Mouse (Mus musculus) limb, embryonic 14.5 days (tissue): ENCODE data around the gene Npm1. TPM values are rescaled to one million over a fixed set of nuclear protein-coding genes. Genes with fewer than 3 reads are reported as not detected.

Experiments
- ATAC-seq: fragments of 200-750 bp; cut with Nextera tagmentation; 2 replicates; pipeline ENCODE4 v1.8.0; 2017; ENCODE audit warnings: low read depth, moderate number of reproducible peaks, moderate TSS enrichment; ENCODE audit not compliant: low FRiP score
- DNase-seq: peaks from one replicate; pipeline ENCODE4 v3.0.0-alpha.2; 2015; ENCODE audit warnings: low spot score
- H3K27ac ChIP-seq: fragments of 300-500 bp; sonication (generic); replicated peaks from 2 replicates; pipeline ENCODE4 v1.5.1; 2014; ENCODE audit warnings: low read depth, mild to moderate bottlenecking, low read length, moderate library complexity, mixed read lengths
- H3K27me3 ChIP-seq: fragments of 300-500 bp; sonication (generic); 2 replicates; pipeline ENCODE4 v1.6.1; 2014; ENCODE audit warnings: low read length, mixed read lengths; ENCODE audit not compliant: control insufficient read depth, insufficient read depth
- H3K36me3 ChIP-seq: fragments of 300-500 bp; sonication (generic); 2 replicates; pipeline ENCODE4 v1.6.1; 2014; ENCODE audit warnings: mild to moderate bottlenecking, low read length, moderate library complexity, mixed read lengths; ENCODE audit not compliant: control insufficient read depth, insufficient read depth
- H3K4me1 ChIP-seq: fragments of 300-500 bp; sonication (generic); 2 replicates; pipeline ENCODE4 v1.6.1; 2014; ENCODE audit warnings: antibody characterized with exemption, low read length, mixed read lengths; ENCODE audit not compliant: control insufficient read depth, insufficient read depth
- H3K4me2 ChIP-seq: fragments of 300-500 bp; sonication (generic); replicated peaks from 2 replicates; pipeline ENCODE4 v1.6.1; 2014; ENCODE audit warnings: low read depth, mild to moderate bottlenecking, low read length, moderate library complexity; ENCODE audit not compliant: severe bottlenecking
- H3K4me3 ChIP-seq: fragments of 300-500 bp; sonication (generic); replicated peaks from 2 replicates; pipeline ENCODE4 v1.5.1; 2014; ENCODE audit warnings: low read length
- H3K9ac ChIP-seq: fragments of 300-500 bp; sonication (generic); 2 replicates; pipeline ENCODE4 v1.6.1; 2014; ENCODE audit warnings: mild to moderate bottlenecking, low read depth, low read length, moderate library complexity; ENCODE audit not compliant: severe bottlenecking
- H3K9me3 ChIP-seq: fragments of 300-500 bp; sonication (generic); 2 replicates; pipeline ENCODE4 v1.6.1; 2016; ENCODE audit warnings: low read length; ENCODE audit not compliant: control insufficient read depth
- POLR2A ChIP-seq: fragments of 200-500 bp; IDR thresholded peaks from 2 replicates; pipeline ENCODE4 v1.8.0; 2012; ENCODE audit warnings: inconsistent platforms, mild to moderate bottlenecking, moderate library complexity, borderline replicate concordance; ENCODE audit not compliant: insufficient read depth, insufficient read length; ENCODE audit errors: extremely low read depth
- WGBS: fragments of 180-500 bp; shearing (Covaris S2); extraction: QIAGEN DNeasy Blood & Tissue Kit; methylation state at CpG from one replicate; pipeline ENCODE4 v1.1.7; 2014; 5-methylcytosine and 5-hydroxymethylcytosine counted together
- polyA plus RNA-seq, 2 experiments: library from polyadenylated mRNA; depleted of rRNA in 1 of 2; stranded (reverse) in 1 of 2; unstranded in 1 of 2; fragments of >200 nt; fragmentation: Nextera tagmentation in 1 of 2; extraction: Ambion mirVana in 1 of 2; gene quantifications; 2 replicates each; pipeline versions ENCODE4 v1.2.1 to v1.2.3; 2012 to 2014

Npm1 gene
- polyA plus RNA-seq, 2 experiments, result 1,131 to 1,234 TPM

DNA sequence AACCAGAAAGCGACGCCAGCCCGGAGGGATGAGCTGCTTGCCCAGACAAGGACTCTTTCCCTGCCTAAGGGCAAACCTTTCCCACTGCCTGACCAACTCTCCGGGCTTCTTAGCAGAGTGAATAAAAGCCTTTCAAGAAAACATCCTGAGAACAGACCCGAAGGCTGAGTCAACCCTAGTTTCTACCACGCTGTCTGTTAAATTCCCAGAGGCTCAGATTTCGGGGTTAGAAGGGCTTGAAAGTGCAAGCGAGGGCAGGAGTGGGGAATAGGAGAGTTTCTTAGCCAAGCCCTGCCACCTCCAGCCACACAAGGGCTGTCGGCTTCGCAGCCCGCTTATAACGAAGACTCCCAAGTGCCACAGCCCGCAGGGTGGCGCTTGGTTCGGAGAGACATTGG lies 36.1 kb upstream of the Npm1 start:
- ATAC-seq, result no peak
- peaks cover 6% of the 10 kb centered on the region; the same call in 1 of the 2 replicates for H3K9me3 ChIP-seq
- no peak overlapping the region for H3K9ac ChIP-seq
- H3K4me2 ChIP-seq, result no peak overlapping the region
- H3K27ac ChIP-seq, result no peak overlapping the region
- H3K4me3 ChIP-seq, result no peak overlapping the region
- WGBS, result 3% methylated on average over 15 of the region's 15 CpGs
- H3K36me3 ChIP-seq, result no peaks in the 10 kb centered on the region
- H3K4me1 ChIP-seq, result peaks cover 19% of the 10 kb centered on the region
- peaks cover 94% of the 10 kb centered on the region for H3K27me3 ChIP-seq
- no peak for DNase-seq
- TF ChIP-seq POLR2A, result no peak

DNA sequence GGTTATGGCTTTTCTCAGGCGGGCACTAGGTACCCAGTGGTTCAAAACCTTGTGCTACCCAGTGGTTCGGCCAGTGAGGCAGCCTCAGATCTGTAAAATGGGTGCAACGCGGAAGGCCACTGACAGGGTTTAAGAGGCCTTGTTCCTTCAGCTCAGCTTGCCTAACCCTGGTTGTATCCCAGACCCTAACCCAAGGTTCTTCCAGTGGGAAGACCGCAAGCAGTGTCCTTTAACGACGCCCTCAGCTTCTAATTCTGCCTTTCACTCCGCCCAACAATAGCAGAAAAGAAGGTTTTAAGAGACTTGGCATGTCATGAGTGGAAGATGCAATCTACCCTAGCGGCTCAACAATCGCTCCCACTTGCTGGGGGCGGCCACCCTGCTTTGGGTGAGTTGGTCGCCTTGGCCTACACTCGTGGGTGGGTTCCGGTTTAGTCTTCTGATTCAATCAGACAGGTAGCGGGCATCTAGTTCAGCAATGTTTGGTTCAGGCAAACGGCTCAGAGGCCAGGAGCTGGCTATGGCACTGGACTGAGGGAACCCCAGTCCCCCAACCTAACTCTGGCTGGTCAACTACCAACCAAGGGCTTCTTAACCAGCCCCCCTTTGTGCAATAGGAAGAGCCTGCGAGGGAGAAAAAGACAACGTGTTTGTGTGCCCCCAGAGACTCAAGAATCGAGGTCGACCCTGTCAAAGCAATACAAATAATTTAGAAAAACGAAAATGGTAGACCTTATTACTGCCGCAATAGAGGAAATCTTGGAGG lies 35.5 kb upstream of the Npm1 start:
- H3K9me3 ChIP-seq, result peaks cover 6% of the 10 kb centered on the region; the same call in 1 of the 2 replicates
- no peak for ATAC-seq
- no peak for DNase-seq
- no peak overlapping the region for H3K27ac ChIP-seq
- no peaks in the 10 kb centered on the region for H3K36me3 ChIP-seq
- no peak for TF ChIP-seq POLR2A
- H3K4me3 ChIP-seq, result no peak overlapping the region
- peaks cover 22% of the 10 kb centered on the region for H3K4me1 ChIP-seq
- WGBS, result 24% methylated on average over 22 of the region's 22 CpGs
- no peak overlapping the region for H3K9ac ChIP-seq
- peaks cover 92% of the 10 kb centered on the region for H3K27me3 ChIP-seq
- no peak overlapping the region for H3K4me2 ChIP-seq

DNA sequence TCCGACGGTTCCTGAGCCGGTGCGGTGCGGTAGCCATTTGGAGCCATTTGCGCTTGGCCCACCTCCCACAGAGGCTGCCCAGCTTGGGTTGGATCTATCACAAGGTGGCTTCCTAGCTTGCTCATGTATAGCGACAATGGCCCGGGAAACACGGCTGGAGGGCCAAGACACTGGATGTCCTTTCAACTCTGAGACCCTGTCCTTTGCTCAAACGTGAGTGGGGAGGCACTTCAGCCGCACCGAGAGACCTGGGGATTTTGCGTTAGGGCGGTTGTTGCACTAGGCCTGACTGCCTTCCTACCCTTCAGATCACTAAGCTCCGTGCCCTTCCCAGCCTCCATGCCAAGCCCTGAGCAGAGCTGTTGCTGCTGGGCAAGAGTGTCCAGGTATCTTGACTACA lies 34.7 kb upstream of the Npm1 start:
- Histone ChIP-seq H3K4me3 (no peak overlapping the region), H3K27me3 (peaks cover 92% of the 10 kb centered on the region), H3K9me3 (peaks cover 6% of the 10 kb centered on the region; the same call in 1 of the 2 replicates), H3K36me3 (no peaks in the 10 kb centered on the region), H3K27ac (no peak overlapping the region), H3K4me1 (peaks cover 19% of the 10 kb centered on the region), H3K9ac (no peak overlapping the region), H3K4me2 (no peak overlapping the region)
- no peak for DNase-seq
- 16% methylated on average over 15 of the region's 15 CpGs for WGBS
- TF ChIP-seq POLR2A, result no peak
- no peak for ATAC-seq

DNA sequence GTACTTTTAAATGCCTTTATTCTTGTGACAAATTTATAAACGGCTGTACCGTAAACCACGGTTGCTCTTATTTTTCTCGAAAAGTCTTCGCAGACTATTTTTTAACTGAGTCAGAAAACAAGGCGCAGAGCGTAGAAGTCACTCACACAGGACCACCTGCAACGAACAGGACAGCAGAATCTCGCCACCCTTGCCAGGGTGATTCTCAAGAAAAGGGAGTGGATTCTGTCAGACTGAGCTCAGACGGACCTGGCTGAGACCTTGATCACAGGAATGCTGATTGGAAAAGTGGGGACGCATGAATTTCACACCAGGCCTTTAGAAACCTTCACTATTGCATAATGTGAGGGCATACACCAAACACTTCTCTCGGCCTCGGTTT lies 34.1 kb upstream of the Npm1 start:
- ATAC-seq, result no peak
- Histone ChIP-seq H3K9me3 (peaks cover 6% of the 10 kb centered on the region; the same call in 1 of the 2 replicates), H3K9ac (no peak overlapping the region), H3K4me2 (no peak overlapping the region), H3K27me3 (peaks cover 87% of the 10 kb centered on the region), H3K4me3 (no peak overlapping the region), H3K4me1 (peaks cover 19% of the 10 kb centered on the region), H3K36me3 (no peaks in the 10 kb centered on the region), H3K27ac (no peak overlapping the region)
- 25% methylated on average over 13 of the region's 13 CpGs for WGBS
- DNase-seq, result no peak
- TF ChIP-seq POLR2A, result no peak

DNA sequence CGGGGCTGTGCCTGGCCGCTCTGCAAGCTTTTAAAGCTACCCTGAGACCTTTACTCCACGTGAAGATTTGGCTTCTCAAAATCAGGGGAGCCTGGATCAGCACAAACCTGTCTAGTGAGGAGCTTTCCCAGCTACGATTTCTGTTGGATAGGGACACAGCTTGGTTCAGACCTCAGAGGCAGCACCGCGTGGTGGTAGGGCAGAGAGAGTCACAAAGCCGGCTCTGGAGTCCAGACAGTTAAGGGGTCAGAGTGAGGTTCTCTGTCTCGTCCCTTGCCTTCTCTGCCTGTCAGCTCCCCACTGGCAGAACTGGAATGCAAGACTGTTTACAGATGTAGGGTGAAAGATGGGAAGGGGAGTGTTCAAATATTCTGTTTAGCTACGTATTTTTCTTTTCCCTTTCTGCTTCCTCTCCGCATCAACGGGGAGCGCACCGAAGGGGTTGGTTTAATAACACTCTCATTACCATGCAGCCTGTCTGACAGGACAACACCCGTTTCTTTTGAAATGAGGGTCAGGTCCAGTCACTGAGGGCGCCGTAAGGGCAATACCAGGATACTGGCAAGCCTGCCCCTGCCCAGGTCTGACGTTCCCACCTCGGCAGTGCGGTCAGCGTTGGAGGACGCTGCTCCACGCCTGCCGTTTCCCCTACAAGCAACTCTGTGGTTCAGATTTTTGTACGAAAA lies 33.6 kb upstream of the Npm1 start:
- Histone ChIP-seq H3K4me3 (no peak overlapping the region), H3K27ac (no peak overlapping the region), H3K36me3 (no peaks in the 10 kb centered on the region), H3K9ac (no peak overlapping the region), H3K27me3 (peaks cover 82% of the 10 kb centered on the region), H3K4me1 (peaks cover 18% of the 10 kb centered on the region), H3K9me3 (peaks cover 6% of the 10 kb centered on the region; the same call in 1 of the 2 replicates), H3K4me2 (no peak overlapping the region)
- ATAC-seq (no peak), DNase-seq (no peak)
- WGBS, result 8% methylated on average over 24 of the region's 24 CpGs
- TF ChIP-seq POLR2A, result no peak
